Mouse (Mus musculus) cerebellum, postnatal 14 days (tissue): ENCODE measurements around the gene Ptpre.
"Not testable (repeated sequence)": the region's sequence is repeated elsewhere in the genome, so short reads cannot be mapped to it uniquely, and the experiment has no call there.

Experiments used
- DNase-seq, 2 experiments: peaks; one replicate each; pipeline ENCODE4 v3.0.0; 2021; ENCODE audit warnings: mixed read lengths in 2 of 2

The Ptpre gene

DNA sequence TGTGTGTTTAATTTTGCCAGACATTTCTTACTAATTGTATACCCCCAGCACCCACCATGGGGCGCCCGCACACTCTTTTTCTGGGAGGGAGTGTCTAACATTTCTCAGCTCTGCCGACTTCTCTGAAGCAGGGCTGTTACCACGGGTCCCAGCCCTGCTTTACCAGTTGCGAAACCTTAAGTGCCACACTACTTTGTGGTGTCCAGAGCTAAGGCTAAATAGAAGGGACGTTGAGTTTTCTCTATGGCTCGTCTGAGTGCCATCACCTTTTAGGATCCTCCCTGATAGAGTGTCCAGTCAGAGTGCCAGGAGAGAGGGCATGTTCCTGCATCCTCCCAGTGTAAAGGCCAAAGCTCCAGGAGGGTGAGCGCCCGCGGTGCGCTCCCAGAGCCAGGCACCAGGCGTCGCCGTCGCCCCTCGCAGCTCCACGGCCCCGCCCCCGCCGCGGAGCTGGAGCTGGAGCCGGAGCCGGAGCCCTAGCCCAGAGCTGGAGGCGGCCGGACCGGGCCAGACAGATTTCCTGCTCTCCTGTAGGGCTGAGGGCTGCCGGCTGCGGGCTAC, at the start of gene Ptpre:
TSS of gene Ptpre (plus strand) at position 141 of the 561 bp plus-strand sequence.
- DNase-seq: peak; percentile 87 to 91

DNA sequence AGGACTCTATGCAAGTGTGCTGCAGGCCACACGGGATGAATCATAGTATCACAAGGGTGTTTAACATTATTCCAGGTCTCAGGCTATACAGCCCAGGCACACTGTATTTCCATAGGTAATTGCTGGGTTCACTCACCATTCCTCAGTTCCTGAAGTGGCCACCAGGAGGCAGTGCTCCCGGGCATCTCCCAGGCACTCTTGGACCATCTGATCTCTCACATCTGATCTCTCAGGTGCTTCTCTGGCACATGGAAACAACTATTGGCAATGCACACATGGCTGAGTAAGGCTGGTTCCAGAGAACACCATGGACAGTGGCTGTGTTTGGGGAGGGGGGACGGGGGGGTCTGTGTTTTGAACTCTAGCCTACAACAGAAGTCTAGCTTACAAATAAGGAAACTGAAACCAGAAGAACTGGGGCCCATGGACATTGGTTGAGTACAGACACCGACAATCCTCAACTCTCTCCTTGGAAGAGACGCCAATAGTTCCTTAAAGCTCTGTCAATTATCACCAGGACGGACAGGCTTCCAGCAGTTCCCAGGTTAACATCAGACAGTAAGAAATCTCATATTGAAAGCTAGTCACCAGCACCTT, 49.0 kb upstream of the Ptpre start:
- DNase-seq: peak; percentile 52 to 77

DNA sequence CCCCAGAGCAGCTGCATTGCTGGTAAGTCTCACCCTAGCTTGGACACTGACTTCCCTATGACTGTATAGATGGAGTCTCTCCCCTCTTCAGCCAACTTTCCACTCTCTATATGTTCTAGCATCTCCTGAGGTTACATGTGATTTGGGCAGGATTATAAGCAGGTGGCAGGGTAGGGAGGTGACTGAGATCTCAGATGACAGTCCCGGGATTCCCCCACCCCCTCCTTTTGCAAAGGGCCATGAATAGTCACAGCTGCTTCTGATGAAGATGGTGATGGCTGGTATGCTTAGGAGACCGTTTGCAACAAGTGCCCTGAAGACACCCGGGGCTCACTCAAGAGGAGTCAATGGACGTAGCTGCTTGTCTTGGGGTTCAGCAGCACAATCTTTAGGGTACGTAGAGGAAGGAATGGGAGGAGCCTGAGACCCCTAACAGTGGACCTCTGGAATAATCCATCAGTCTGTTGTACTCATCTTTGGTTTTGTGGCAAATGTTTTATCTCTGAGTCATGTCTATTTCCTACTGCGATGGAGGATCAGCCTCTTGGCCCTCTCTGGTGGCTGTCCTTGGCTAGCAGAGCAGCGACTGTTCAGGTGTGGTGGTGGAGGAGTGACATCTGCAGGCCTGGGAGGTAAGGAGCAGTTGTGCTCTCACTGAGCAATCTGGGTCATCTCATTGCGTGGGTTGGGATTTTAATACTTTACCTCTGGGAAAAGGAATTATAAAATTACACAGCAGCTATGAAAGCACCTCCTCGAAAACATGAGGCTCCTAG, 47.4 kb upstream of the Ptpre start:
- no peak for DNase-seq

GRCm38 (mm10) chr7:135490500-135490886, 46.8 kb upstream of the Ptpre start:
- DNase-seq: no peak

- peak; percentile 48 to 49 for DNase-seq
Measured at GRCm38 (mm10) chr7:135495303-135495702, 42.0 kb upstream of the Ptpre start.

DNA sequence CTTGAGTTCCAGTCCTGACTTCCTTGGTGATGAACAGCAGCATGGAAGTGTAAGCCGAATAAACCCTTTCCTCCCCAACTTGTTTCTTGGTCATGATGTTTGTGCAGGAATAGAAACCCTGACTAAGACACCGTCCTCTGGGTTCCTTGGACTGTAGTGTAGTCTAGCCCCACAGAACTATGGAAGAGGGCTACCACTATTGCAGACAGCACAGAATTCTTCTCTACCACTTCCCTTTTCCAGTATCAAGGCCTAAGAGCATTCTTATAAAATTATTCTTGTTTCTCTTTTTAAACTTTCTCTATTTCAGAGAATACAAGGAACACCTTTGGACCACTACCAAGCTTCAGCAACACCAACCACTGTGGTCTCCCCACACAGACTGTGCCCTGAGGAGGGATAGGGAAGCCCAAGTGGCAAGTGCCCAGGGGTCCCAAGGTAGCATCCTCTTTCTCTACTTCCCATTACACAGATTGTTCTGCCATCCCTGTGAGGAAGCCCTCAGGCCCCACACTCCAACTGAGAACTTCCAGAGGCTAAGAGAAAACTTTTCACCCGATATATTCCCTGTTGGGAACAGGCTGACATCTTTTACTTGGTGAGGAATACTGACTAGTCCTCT, 38.6 kb upstream of the Ptpre start:
- DNase-seq: no peak

DNA sequence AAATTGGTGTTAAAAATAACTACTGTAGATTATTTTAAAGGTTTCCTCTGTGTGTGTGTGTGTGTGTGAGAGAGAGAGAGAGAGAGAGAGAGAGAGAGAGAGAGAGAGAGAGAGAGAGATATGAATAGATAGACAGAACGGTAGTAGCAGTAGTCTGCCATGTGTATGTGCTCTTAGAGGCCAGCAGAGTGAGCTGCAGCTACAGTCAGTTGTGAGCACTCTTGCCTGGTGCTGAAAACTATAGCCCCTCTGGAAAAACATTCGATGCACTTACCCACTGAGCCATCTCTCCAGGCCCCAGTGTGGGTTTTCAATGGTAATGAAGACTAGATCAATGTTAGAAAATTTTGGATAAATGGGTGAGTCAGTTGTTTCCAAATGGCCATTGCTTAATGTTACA, 37.9 kb upstream of the Ptpre start:
- no peak for DNase-seq

DNA sequence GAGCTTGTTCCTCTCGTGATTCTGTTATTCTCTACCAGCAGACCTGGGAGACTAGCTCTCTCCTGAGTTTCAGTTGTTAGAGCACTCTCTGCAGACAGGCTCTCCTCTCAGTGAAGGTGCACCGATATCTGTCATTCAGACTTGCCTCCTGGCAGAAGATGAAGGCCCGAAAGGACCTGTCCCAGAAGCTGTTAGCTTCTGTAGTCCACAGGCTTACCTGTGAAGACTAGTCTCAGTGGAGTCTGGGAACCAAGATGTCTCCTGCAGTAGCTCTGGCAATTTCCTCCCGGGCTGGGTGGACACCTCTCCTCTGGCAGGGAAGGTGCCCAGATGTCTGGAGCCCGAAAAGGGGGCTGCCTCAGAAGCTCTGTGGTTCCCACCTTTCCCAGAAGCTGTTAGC, 30.8 kb upstream of the Ptpre start:
- not testable (repeated sequence) for DNase-seq

GRCm38 (mm10) chr7:135508602-135509001, 28.7 kb upstream of the Ptpre start:
- DNase-seq: no peak

DNA sequence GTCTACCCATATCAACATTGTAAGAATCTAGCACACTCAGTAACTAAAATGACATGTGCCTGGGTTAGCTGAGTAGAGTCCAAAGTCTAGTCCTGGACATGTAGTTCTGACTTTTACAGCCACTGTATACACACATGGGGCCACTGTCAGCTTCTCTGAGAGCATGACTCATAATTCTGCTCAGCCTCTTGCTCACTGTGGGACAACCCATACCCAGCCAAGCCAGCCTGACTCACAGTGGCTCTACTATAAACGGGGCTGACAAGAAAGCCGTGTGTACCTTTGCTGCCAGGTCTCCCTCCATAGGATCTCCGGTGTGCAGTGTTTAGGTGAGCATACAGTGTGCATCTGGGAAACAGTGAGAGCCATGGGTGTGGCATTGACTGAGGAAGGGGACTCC, 28.0 kb upstream of the Ptpre start:
- no peak for DNase-seq

- no peak for DNase-seq
Measured at GRCm38 (mm10) chr7:135510431-135510830, 26.9 kb upstream of the Ptpre start.

DNA sequence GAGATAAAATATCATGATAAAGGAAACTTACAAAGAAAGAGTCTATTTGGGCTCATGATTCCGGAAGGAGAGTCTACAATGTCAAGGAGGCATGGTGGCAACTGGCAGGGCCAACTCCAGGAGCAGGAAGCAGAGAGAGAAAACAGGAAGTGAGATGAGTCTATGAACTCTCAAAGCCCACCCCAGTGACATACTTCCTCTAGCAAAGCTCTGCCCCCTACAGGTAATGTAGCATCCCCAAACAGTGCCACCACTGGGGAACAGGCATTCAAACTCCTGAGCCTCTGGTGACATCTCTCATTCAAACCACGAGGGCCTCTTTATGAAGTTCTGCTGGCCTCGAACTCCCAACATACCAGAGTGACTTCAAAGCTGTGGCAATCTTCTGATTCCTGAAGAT, 25.6 kb upstream of the Ptpre start:
- no peak for DNase-seq

- DNase-seq: no peak
Measured at GRCm38 (mm10) chr7:135517191-135517590, 20.1 kb upstream of the Ptpre start.

- no peak for DNase-seq
Measured at GRCm38 (mm10) chr7:135520241-135520640, 17.0 kb upstream of the Ptpre start.

GRCm38 (mm10) chr7:135521755-135522512, 15.3 kb upstream of the Ptpre start:
- no peak for DNase-seq

GRCm38 (mm10) chr7:135523981-135524380, 13.3 kb upstream of the Ptpre start:
- peak in 1 of 2 experiments; percentile 10 for DNase-seq

- DNase-seq: no peak
Measured at GRCm38 (mm10) chr7:135524424-135524967, 12.8 kb upstream of the Ptpre start.

GRCm38 (mm10) chr7:135526574-135527152, 10.6 kb upstream of the Ptpre start:
- DNase-seq: no peak

GRCm38 (mm10) chr7:135527169-135527568, 10.1 kb upstream of the Ptpre start:
- DNase-seq: no peak

DNA sequence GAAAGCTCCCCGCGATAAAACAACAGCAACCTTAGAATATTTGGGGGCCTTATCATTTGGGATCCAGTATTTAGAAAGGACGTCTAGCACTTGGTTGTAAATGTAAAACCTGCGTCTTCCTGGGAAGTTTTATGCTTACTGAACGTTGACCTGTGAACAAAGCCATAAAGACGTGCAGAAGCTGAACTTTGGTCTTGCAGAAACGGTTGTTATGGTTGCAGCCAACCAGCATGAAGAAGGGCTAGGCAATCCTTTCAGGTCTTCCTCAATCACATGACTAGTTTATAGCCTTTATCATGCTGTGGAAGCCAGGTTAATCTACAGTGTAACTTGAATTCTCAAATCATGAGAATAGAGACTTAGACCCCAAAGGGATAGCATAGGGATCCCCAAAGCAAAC, 8.8 kb upstream of the Ptpre start, which contains the start of gene Clrn3:
TSS of gene Clrn3 (minus strand) at position 140 of the 400 bp plus-strand sequence.
- no peak for DNase-seq

DNA sequence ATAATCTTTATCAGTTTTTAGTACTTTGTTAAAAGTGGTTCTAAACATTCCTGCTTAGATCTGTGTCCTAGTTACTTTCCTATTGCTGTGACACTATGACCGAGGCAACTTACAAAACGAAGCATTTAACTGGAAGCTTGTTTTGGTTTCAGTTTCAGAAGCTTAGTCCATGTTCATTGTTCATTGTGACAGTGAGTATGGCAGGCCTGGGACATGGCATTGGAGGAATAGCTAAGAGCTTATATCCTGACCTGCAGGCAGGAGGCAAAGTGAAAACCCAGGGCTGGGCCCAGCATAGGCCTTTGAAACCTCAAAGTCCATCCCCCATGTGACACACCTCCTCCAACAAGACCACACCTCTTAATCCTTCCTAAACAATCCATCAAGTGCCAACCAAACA, 8.2 kb upstream of the Ptpre start:
- no peak for DNase-seq

- no peak for DNase-seq
Measured at GRCm38 (mm10) chr7:135534548-135535189, 2.6 kb upstream of the Ptpre start.
